Mouse (Mus musculus) ES-Bruce4 (cell line): ENCODE measurements around the gene Sult2a7. TPM values are rescaled to one million over a fixed set of nuclear protein-coding genes. Genes with fewer than 3 reads are reported as not detected.

Experiments used
- H3K27ac ChIP-seq: 2 replicates; pipeline ENCODE4 v1.5.1; 2012; ENCODE audit warnings: low read length, inconsistent platforms; ENCODE audit not compliant: insufficient read depth
- H3K27me3 ChIP-seq: 2 replicates; pipeline ENCODE4 v1.6.1; 2012; ENCODE audit warnings: mild to moderate bottlenecking, low read length, inconsistent platforms; ENCODE audit not compliant: control insufficient read depth, poor library complexity, insufficient read depth, severe bottlenecking
- H3K36me3 ChIP-seq: 2 replicates; pipeline ENCODE4 v1.6.1; 2012; ENCODE audit warnings: inconsistent platforms, mild to moderate bottlenecking, low read length, moderate library complexity; ENCODE audit not compliant: control insufficient read depth, poor library complexity, insufficient read depth, severe bottlenecking
- H3K4me1 ChIP-seq: one replicate; pipeline ENCODE4 v1.8.1; 2011; ENCODE audit warnings: low read length; ENCODE audit not compliant: control insufficient read depth, insufficient read depth
- H3K4me3 ChIP-seq: 2 replicates; pipeline ENCODE4 v1.5.1; 2011; ENCODE audit warnings: low read depth, mild to moderate bottlenecking, low read length
- H3K9ac ChIP-seq: 2 replicates; pipeline ENCODE4 v1.6.1; 2012; ENCODE audit warnings: low read depth, mild to moderate bottlenecking, inconsistent platforms; ENCODE audit not compliant: poor library complexity, severe bottlenecking
- H3K9me3 ChIP-seq: replicated peaks from 2 replicates; pipeline ENCODE4 v1.6.1; 2012; ENCODE audit warnings: mild to moderate bottlenecking, low read length, inconsistent platforms; ENCODE audit not compliant: control insufficient read depth, poor library complexity, insufficient read depth, severe bottlenecking
- CTCF ChIP-seq: IDR thresholded peaks from one replicate; pipeline ENCODE4 v1.8.1; 2011; ENCODE audit warnings: low read depth, low read length
- EP300 ChIP-seq: IDR thresholded peaks from 2 replicates; pipeline ENCODE4 v1.6.1; 2011; ENCODE audit warnings: low read depth, low read length; ENCODE audit not compliant: insufficient read depth
- POLR2A ChIP-seq: IDR thresholded peaks from one replicate; pipeline ENCODE4 v1.8.1; 2011; ENCODE audit warnings: low read length; ENCODE audit not compliant: insufficient read depth
- polyA plus RNA-seq: library from polyadenylated mRNA; stranded (reverse); fragments of >200 nt; gene quantifications from 2 replicates; pipeline ENCODE4 v1.2.4, GENCODE M21; 2011; ENCODE audit warnings: low read depth; ENCODE audit not compliant: missing spikeins, insufficient read depth, insufficient read length

Sult2a7 gene
- polyA plus RNA-seq, result not detected in 2 replicates

DNA sequence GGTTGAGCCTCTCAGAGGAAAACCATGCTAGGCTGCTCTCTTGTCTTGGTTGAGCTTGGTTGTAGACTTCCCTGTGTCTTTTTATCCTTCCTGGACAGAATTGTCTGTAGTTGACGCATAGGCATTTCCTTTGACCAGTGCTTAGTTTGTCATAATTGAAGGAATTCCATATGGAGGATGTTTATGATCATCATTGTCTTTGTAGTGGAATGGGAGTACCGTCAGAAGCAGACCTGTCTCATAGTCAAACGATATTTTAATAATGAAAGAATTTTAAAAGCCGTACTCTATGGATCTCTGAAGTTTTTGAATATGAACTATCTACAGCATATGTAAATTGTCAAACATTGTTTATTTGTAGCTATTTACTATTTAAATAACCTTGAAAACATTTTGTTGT, at the start of gene Sult2a7:
Gene Sult2a7 (minus strand): TSS at position 101 of the 400 bp plus-strand sequence.
- no peaks in the 10 kb centered on the region for H3K9me3 ChIP-seq
- no peak within 1 kb of the TSS for H3K4me3 ChIP-seq
- no peaks in the 10 kb centered on the region for H3K4me1 ChIP-seq
- no peaks in the 10 kb centered on the region for H3K36me3 ChIP-seq
- no peak for TF ChIP-seq POLR2A
- TF ChIP-seq EP300, result no peak
- TF ChIP-seq CTCF, result no peak
- no peak within 1 kb of the TSS for H3K27ac ChIP-seq
- H3K9ac ChIP-seq, result no peak within 1 kb of the TSS
- no peaks in the 10 kb centered on the region for H3K27me3 ChIP-seq

DNA sequence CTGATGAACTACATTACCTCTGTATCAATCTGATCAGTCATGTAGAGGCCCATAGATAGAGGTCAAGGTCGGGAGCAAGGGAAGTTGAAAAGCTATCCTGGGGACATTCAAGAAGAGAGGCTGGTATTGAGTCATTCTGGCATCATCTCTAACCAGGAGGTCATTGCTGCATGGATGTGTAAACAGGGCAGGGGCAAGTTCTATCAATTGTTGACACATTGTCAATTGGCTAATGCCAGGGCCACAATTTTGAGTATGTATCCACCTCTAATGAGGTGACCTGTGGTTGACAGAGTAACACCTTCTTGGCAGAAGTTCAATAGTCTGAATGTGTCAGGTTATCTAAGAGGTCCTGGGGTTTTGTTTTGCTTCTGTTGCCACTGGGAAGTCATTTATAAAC, 31.2 kb upstream of the Sult2a7 start:
- Histone ChIP-seq H3K36me3 (no peaks in the 10 kb centered on the region), H3K4me1 (no peaks in the 10 kb centered on the region), H3K9ac (no peak overlapping the region), H3K27ac (no peak overlapping the region), H3K4me3 (no peak overlapping the region), H3K27me3 (no peaks in the 10 kb centered on the region), H3K9me3 (no peaks in the 10 kb centered on the region)
- TF ChIP-seq CTCF (no peak), EP300 (no peak), POLR2A (no peak)

DNA sequence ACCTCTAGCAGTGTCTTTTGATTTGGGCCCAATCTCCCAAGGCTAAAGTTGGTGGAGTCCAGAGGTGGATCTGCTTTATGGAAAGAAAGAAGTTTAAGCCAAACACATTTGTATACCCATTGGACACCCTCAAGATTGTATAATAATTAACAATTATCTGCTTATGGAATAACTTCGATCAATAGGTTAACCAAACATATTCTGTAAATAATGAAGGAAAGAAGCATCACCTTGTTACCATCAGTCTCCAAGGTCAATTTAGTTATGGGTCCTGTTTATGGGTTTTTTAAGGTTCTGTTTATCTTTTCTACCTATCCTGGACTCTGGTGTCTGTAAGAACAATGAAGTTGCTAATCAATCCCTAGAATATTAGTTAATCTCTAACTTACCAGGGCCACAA, 28.6 kb upstream of the Sult2a7 start:
- TF ChIP-seq EP300, result no peak
- no peak for TF ChIP-seq POLR2A
- TF ChIP-seq CTCF, result no peak
- H3K9me3 ChIP-seq, result no peaks in the 10 kb centered on the region
- no peaks in the 10 kb centered on the region for H3K27me3 ChIP-seq
- no peak overlapping the region for H3K4me3 ChIP-seq
- no peak overlapping the region for H3K9ac ChIP-seq
- H3K36me3 ChIP-seq, result no peaks in the 10 kb centered on the region
- H3K4me1 ChIP-seq, result no peaks in the 10 kb centered on the region
- H3K27ac ChIP-seq, result no peak overlapping the region

DNA sequence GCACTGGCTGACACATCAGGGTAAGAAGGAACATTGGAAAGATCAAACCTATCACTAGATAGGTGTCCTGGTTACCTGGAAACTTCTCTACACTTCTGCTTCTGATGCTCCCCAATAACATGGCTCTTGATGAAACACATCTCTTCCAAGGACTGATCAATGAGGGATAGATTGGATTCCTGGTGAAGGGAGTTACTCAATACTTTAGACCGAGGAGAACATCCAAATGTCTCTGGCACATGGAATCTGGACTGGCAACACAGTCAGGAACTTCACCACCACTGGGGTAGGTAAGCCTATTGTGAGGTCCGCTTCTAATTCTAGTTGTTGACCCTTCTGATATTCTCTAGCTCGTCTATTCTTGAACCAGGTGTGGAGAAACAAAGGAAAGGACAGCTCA, 24.3 kb upstream of the Sult2a7 start:
- Histone ChIP-seq H3K4me1 (no peaks in the 10 kb centered on the region), H3K4me3 (no peak overlapping the region), H3K27me3 (no peaks in the 10 kb centered on the region), H3K9ac (no peak overlapping the region), H3K9me3 (no peaks in the 10 kb centered on the region), H3K36me3 (no peaks in the 10 kb centered on the region), H3K27ac (no peak overlapping the region)
- TF ChIP-seq EP300 (no peak), CTCF (no peak)

DNA sequence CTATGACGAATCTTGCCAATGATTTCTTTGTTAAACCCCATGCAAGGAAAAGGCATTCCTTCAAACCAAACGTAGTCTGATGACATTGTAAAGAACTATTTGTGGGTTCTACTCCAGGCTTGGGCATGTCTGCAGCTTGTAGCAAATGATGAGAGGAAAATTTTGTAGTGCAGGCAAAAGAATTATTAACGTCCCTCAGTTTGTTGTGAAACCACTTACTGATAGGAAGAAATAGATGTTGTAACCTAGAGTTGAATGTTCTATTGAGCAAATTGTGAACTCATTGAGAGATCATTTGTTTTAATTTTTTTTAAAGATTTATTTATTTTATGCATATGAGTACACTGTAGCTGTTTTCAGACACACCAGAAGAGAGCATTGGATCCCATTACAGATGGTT, 1.1 kb downstream of the Sult2a7 start:
- H3K4me3 ChIP-seq, result no peak overlapping the region
- no peak overlapping the region for H3K9ac ChIP-seq
- TF ChIP-seq EP300, result no peak
- no peak for TF ChIP-seq POLR2A
- no peak for TF ChIP-seq CTCF
- no peak overlapping the region for H3K27ac ChIP-seq
- H3K9me3 ChIP-seq, result no peaks in the 10 kb centered on the region
- no peaks in the 10 kb centered on the region for H3K36me3 ChIP-seq
- no peaks in the 10 kb centered on the region for H3K27me3 ChIP-seq
- no peaks in the 10 kb centered on the region for H3K4me1 ChIP-seq

DNA sequence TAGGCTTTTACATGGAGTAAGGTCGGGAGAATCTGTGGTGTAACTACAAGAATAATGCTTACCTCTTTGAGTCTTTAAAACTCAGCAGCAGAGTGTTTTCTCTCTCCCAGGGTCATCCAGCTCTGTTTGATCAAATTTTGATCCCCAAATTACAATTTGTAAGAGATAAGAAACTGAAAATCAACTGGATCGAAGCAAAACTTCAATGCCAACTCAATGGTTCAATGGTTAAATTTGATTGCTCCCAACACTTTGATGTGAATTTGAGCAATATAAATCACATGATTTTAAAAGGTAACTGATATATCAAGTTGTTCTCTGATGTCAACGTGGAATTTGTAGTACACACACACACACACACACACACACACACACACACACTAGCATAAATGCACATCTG, 47.5 kb downstream of the Sult2a7 start, which contains the start of gene Sult2a8:
Gene Sult2a8 (minus strand): TSS at position 236 of the 400 bp plus-strand sequence.
- H3K4me3 ChIP-seq, result no peak within 1 kb of the TSS
- H3K27me3 ChIP-seq, result no peaks in the 10 kb centered on the region
- H3K9ac ChIP-seq, result no peak within 1 kb of the TSS
- H3K36me3 ChIP-seq, result no peaks in the 10 kb centered on the region
- H3K27ac ChIP-seq, result no peak within 1 kb of the TSS
- H3K9me3 ChIP-seq, result no peaks in the 10 kb centered on the region
- H3K4me1 ChIP-seq, result no peaks in the 10 kb centered on the region
- TF ChIP-seq POLR2A, result no peak
- no peak for TF ChIP-seq EP300
- TF ChIP-seq CTCF, result no peak
